Mouse (Mus musculus) adrenal gland (tissue): ENCODE results near the gene Rnaseh2b.

Experiments used
- intact Hi-C: fragments of 180-260 bp; cut with DNase I; formaldehyde crosslinking; loops from one replicate; pipeline ENCODE4 v1.15.1; 2025
- long read RNA-seq, 2 experiments: library from polyadenylated mRNA; unstranded; transcript quantifications; one replicate each; pipeline ENCODE4 v2.0.0; 2020; ENCODE audit warnings: borderline replicate concordance in 1 of 2; ENCODE audit not compliant: insufficient replicate concordance in 1 of 2

Rnaseh2b gene
- long read RNA-seq, experiment 1, transcript Rnaseh2b-201 (11 exons, 1,494 nt): major isoform, 21 of 22 reads
- long read RNA-seq, experiment 1, partial matches to known transcripts: 1 of 22 reads
- long read RNA-seq, experiment 1, other reads (novel, unspliced or antisense): 0 of 22 reads
- long read RNA-seq, experiment 2, transcript Rnaseh2b-201 (11 exons, 1,494 nt): major isoform, 15 of 16 reads
- long read RNA-seq, experiment 2, partial matches to known transcripts: 0 of 16 reads
- long read RNA-seq, experiment 2, other reads (novel, unspliced or antisense): 1 of 16 reads

GRCm38 (mm10) chr14:62292488-62293339 is at the start of gene Rnaseh2b, which contains the start of gene Dleu7:
Gene Rnaseh2b (plus strand): TSS chr14:62292589.
Gene Dleu7 (minus strand): TSS chr14:62293047.
- intact Hi-C loops: no loop called here

- intact Hi-C loops: no loop called here
Observed at GRCm38 (mm10) chr14:62243530-62243929, 48.9 kb upstream of the Rnaseh2b start.

GRCm38 (mm10) chr14:62245557-62245956 is 46.8 kb upstream of the Rnaseh2b start:
- intact Hi-C loops: no loop called here

- intact Hi-C loops: no loop called here
Observed at GRCm38 (mm10) chr14:62248345-62248744, 44.0 kb upstream of the Rnaseh2b start.

- intact Hi-C loops: no loop called here
Observed at GRCm38 (mm10) chr14:62248796-62249195, 43.6 kb upstream of the Rnaseh2b start.

GRCm38 (mm10) chr14:62249251-62249650 is 43.1 kb upstream of the Rnaseh2b start:
- intact Hi-C loops: no loop called here

- intact Hi-C loops: loop anchor here (5.0 kb wide), 2 partner anchors 598 to 678 kb away; no protein-coding TSS in a partner anchor
Observed at GRCm38 (mm10) chr14:62250046-62250445, 42.3 kb upstream of the Rnaseh2b start.

GRCm38 (mm10) chr14:62251999-62252398 is 40.4 kb upstream of the Rnaseh2b start:
- intact Hi-C loops: loop anchor here (5.0 kb wide), 2 partner anchors 600 to 680 kb away; no protein-coding TSS in a partner anchor

GRCm38 (mm10) chr14:62254371-62254770 is 38.0 kb upstream of the Rnaseh2b start:
- intact Hi-C loops: loop anchor here (1.0 to 5.0 kb wide), 3 partner anchors 202 to 682 kb away; partner anchors contain the start of gene Gucy1b2

- intact Hi-C loops: no loop called here
Observed at GRCm38 (mm10) chr14:62256066-62256465, 36.3 kb upstream of the Rnaseh2b start.

- intact Hi-C loops: no loop called here
Observed at GRCm38 (mm10) chr14:62258125-62258524, 34.3 kb upstream of the Rnaseh2b start.

- intact Hi-C loops: no loop called here
Observed at GRCm38 (mm10) chr14:62258978-62259536, 33.3 kb upstream of the Rnaseh2b start.

GRCm38 (mm10) chr14:62270698-62271396 is 21.5 kb upstream of the Rnaseh2b start:
- intact Hi-C loops: no loop called here

GRCm38 (mm10) chr14:62273604-62274003 is 18.8 kb upstream of the Rnaseh2b start:
- intact Hi-C loops: no loop called here

- intact Hi-C loops: no loop called here
Observed at GRCm38 (mm10) chr14:62282974-62283373, 9.4 kb upstream of the Rnaseh2b start.

- intact Hi-C loops: no loop called here
Observed at GRCm38 (mm10) chr14:62288731-62289130, 3.7 kb upstream of the Rnaseh2b start.

GRCm38 (mm10) chr14:62291406-62291987 is 892 bp upstream of the Rnaseh2b start:
- intact Hi-C loops: no loop called here

GRCm38 (mm10) chr14:62292166-62292487 is 262 bp upstream of the Rnaseh2b start:
- intact Hi-C loops: no loop called here

GRCm38 (mm10) chr14:62298808-62299207 is 6.4 kb downstream of the Rnaseh2b start:
- intact Hi-C loops: no loop called here

GRCm38 (mm10) chr14:62300031-62300430 is 7.6 kb downstream of the Rnaseh2b start:
- intact Hi-C loops: no loop called here

- intact Hi-C loops: no loop called here
Observed at GRCm38 (mm10) chr14:62307555-62307954, 15.2 kb downstream of the Rnaseh2b start.
